Mouse (Mus musculus) limb, embryonic 13.5 days (tissue): ENCODE results near the gene Acad12. TPM values are rescaled to one million over a fixed set of nuclear protein-coding genes. Genes with fewer than 3 reads are reported as not detected.
A peak's percentile ranks its signal among the peaks of the same experiment; 100 is the strongest.

ENCODE experiments used
- ATAC-seq: fragments of 200-750 bp; cut with Nextera tagmentation; 2 replicates; pipeline ENCODE4 v1.8.0; 2017; ENCODE audit warnings: low read depth, moderate number of reproducible peaks, moderate TSS enrichment; ENCODE audit not compliant: low FRiP score
- H3K27ac ChIP-seq: fragments of 300-500 bp; sonication (generic); 2 replicates; pipeline ENCODE4 v1.5.1; 2015; ENCODE audit warnings: inconsistent platforms, mild to moderate bottlenecking, moderate library complexity
- H3K27me3 ChIP-seq: fragments of 300-500 bp; sonication (generic); 2 replicates; pipeline ENCODE4 v1.6.1; 2015; ENCODE audit warnings: mild to moderate bottlenecking, inconsistent platforms
- H3K36me3 ChIP-seq: fragments of 300-500 bp; sonication (generic); 2 replicates; pipeline ENCODE4 v1.6.1; 2015; ENCODE audit warnings: inconsistent platforms, mild to moderate bottlenecking, moderate library complexity
- H3K4me1 ChIP-seq: fragments of 300-500 bp; sonication (generic); 2 replicates; pipeline ENCODE4 v1.6.1; 2015; ENCODE audit warnings: inconsistent platforms
- H3K4me2 ChIP-seq: fragments of 300-500 bp; sonication (generic); replicated peaks from 2 replicates; pipeline ENCODE4 v1.6.1; 2015; ENCODE audit warnings: inconsistent platforms, mild to moderate bottlenecking, moderate library complexity
- H3K4me3 ChIP-seq: fragments of 300-500 bp; sonication (generic); 2 replicates; pipeline ENCODE4 v1.5.1; 2015; ENCODE audit warnings: moderate library complexity, mild to moderate bottlenecking, inconsistent platforms
- H3K9ac ChIP-seq: fragments of 300-500 bp; sonication (generic); 2 replicates; pipeline ENCODE4 v1.6.1; 2015; ENCODE audit warnings: mild to moderate bottlenecking, inconsistent platforms
- H3K9me3 ChIP-seq: fragments of 300-500 bp; sonication (generic); 2 replicates; pipeline ENCODE4 v1.6.1; 2016; ENCODE audit warnings: inconsistent platforms
- WGBS: fragments of 180-500 bp; shearing (Covaris S2); methylation state at CpG from one replicate; pipeline ENCODE4 v1.1.7; 2015; 5-methylcytosine and 5-hydroxymethylcytosine counted together
- polyA plus RNA-seq: library from polyadenylated mRNA; unstranded; fragments of >200 nt; fragmentation: Nextera tagmentation; extraction: Ambion mirVana; gene quantifications from 2 replicates; pipeline ENCODE4 v1.2.1, GENCODE M21; 2015

Acad12 gene
- polyA plus RNA-seq, 1 experiment from 2014 or later: 3.2 TPM

- 58% methylated on average over 11 of the region's 11 CpGs for WGBS
- H3K4me3 ChIP-seq: peak overlapping the region; percentile 82
- H3K4me1 ChIP-seq: peaks cover 32% of the 10 kb centered on the region
- no peaks in the 10 kb centered on the region; the same call in 1 of the 2 replicates for H3K36me3 ChIP-seq
- H3K27ac ChIP-seq: peak overlapping the region; percentile 92; the same call in 1 of the 2 replicates
- H3K27me3 ChIP-seq: no peaks in the 10 kb centered on the region
- peak overlapping the region; percentile 94 for H3K9ac ChIP-seq
- peak overlapping the region; percentile 89 for H3K4me2 ChIP-seq
- H3K9me3 ChIP-seq: no peaks in the 10 kb centered on the region
- ATAC-seq: no peak
Measured at GRCm38 (mm10) chr5:121592064-121592815, 26.5 kb downstream of the Acad12 start.

- 69% methylated on average over 11 of the region's 11 CpGs for WGBS
- H3K9ac ChIP-seq: peak overlapping the region; percentile 10; the same call in 1 of the 2 replicates
- H3K9me3 ChIP-seq: no peaks in the 10 kb centered on the region
- no peaks in the 10 kb centered on the region; the same call in 1 of the 2 replicates for H3K36me3 ChIP-seq
- no peak overlapping the region for H3K27ac ChIP-seq
- H3K27me3 ChIP-seq: no peaks in the 10 kb centered on the region
- H3K4me3 ChIP-seq: 0 out of 2 replicates have a peak overlapping the region, but pooled peaks have one; percentile 82
- no peak for ATAC-seq
- peak overlapping the region; percentile 89 for H3K4me2 ChIP-seq
- H3K4me1 ChIP-seq: peaks cover 34% of the 10 kb centered on the region
Measured at GRCm38 (mm10) chr5:121591417-121592063, 27.2 kb downstream of the Acad12 start.

- H3K4me2 ChIP-seq: no peak overlapping the region
- ATAC-seq: no peak
Measured at GRCm38 (mm10) chr5:121589928-121590327, 28.8 kb downstream of the Acad12 start.

GRCm38 (mm10) chr5:121586400-121587039, 32.2 kb downstream of the Acad12 start:
- no peak overlapping the region for H3K4me2 ChIP-seq
- no peaks in the 10 kb centered on the region for H3K9me3 ChIP-seq
- no peak for ATAC-seq
- H3K9ac ChIP-seq: 0 out of 2 replicates have a peak overlapping the region, but pooled peaks have one; percentile 19
- H3K27ac ChIP-seq: no peak overlapping the region
- WGBS: 60% methylated on average over 6 of the region's 6 CpGs
- no peak overlapping the region for H3K4me3 ChIP-seq
- H3K36me3 ChIP-seq: no peaks in the 10 kb centered on the region; the same call in 1 of the 2 replicates
- peaks cover 19% of the 10 kb centered on the region for H3K4me1 ChIP-seq
- no peaks in the 10 kb centered on the region for H3K27me3 ChIP-seq

More at GRCm38 (mm10) chr5:121589928-121590327, 28.8 kb downstream of the Acad12 start:
- no peaks in the 10 kb centered on the region; the same call in 1 of the 2 replicates for H3K36me3 ChIP-seq
- H3K9ac ChIP-seq: no peak overlapping the region
- H3K4me3 ChIP-seq: no peak overlapping the region
- H3K4me1 ChIP-seq: peaks cover 38% of the 10 kb centered on the region
- WGBS: 73% methylated on average over 6 of the region's 6 CpGs
- H3K27ac ChIP-seq: no peak overlapping the region
- H3K27me3 ChIP-seq: no peaks in the 10 kb centered on the region
- no peaks in the 10 kb centered on the region for H3K9me3 ChIP-seq

- no peak for ATAC-seq
- H3K27me3 ChIP-seq: no peaks in the 10 kb centered on the region
- H3K4me2 ChIP-seq: no peak overlapping the region
- H3K9ac ChIP-seq: no peak overlapping the region
- H3K27ac ChIP-seq: no peak overlapping the region
- peaks cover 15% of the 10 kb centered on the region for H3K4me1 ChIP-seq
- H3K4me3 ChIP-seq: no peak overlapping the region
- H3K9me3 ChIP-seq: no peaks in the 10 kb centered on the region
- H3K36me3 ChIP-seq: peaks cover 4% of the 10 kb centered on the region
- 91% methylated on average over 5 of the region's 5 CpGs for WGBS
Measured at GRCm38 (mm10) chr5:121585699-121586098, 33.0 kb downstream of the Acad12 start.

GRCm38 (mm10) chr5:121585005-121585404, 33.7 kb downstream of the Acad12 start:
- peaks cover 15% of the 10 kb centered on the region for H3K4me1 ChIP-seq

GRCm38 (mm10) chr5:121583765-121584501, 34.8 kb downstream of the Acad12 start:
- Histone ChIP-seq H3K9me3 (no peaks in the 10 kb centered on the region), H3K27me3 (no peaks in the 10 kb centered on the region), H3K9ac (no peak overlapping the region), H3K27ac (no peak overlapping the region; the same call in 1 of the 2 replicates), H3K4me1 (peaks cover 15% of the 10 kb centered on the region), H3K36me3 (peaks cover 22% of the 10 kb centered on the region), H3K4me3 (no peak overlapping the region), H3K4me2 (0 out of 2 replicates have a peak overlapping the region, but pooled peaks have one; percentile 3)
- 56% methylated on average over 12 of the region's 12 CpGs for WGBS
- 0 out of 2 replicates have a peak, but pooled peaks have one; percentile 36 for ATAC-seq

More at GRCm38 (mm10) chr5:121585005-121585404, 33.7 kb downstream of the Acad12 start:
- 94% methylated on average over 10 of the region's 10 CpGs for WGBS
- H3K27ac ChIP-seq: no peak overlapping the region
- H3K27me3 ChIP-seq: no peaks in the 10 kb centered on the region
- ATAC-seq: no peak
- no peak overlapping the region for H3K4me2 ChIP-seq
- H3K36me3 ChIP-seq: peaks cover 11% of the 10 kb centered on the region
- H3K4me3 ChIP-seq: no peak overlapping the region
- no peak overlapping the region for H3K9ac ChIP-seq
- H3K9me3 ChIP-seq: no peaks in the 10 kb centered on the region

- 87% methylated on average over 8 of the region's 8 CpGs for WGBS
- H3K9ac ChIP-seq: no peak overlapping the region
Measured at GRCm38 (mm10) chr5:121581945-121582344, 36.8 kb downstream of the Acad12 start.

GRCm38 (mm10) chr5:121576927-121577488, 41.7 kb downstream of the Acad12 start:
- Histone ChIP-seq H3K4me1 (no peaks in the 10 kb centered on the region), H3K4me2 (no peak overlapping the region), H3K9me3 (no peaks in the 10 kb centered on the region), H3K27ac (no peak overlapping the region), H3K27me3 (no peaks in the 10 kb centered on the region), H3K4me3 (no peak overlapping the region), H3K9ac (no peak overlapping the region), H3K36me3 (peaks cover 90% of the 10 kb centered on the region)
- WGBS: 81% methylated on average over 11 of the region's 11 CpGs
- no peak for ATAC-seq

More at GRCm38 (mm10) chr5:121581945-121582344, 36.8 kb downstream of the Acad12 start:
- ATAC-seq: no peak
- H3K27me3 ChIP-seq: no peaks in the 10 kb centered on the region
- no peak overlapping the region for H3K4me2 ChIP-seq
- H3K9me3 ChIP-seq: no peaks in the 10 kb centered on the region
- peaks cover 42% of the 10 kb centered on the region for H3K36me3 ChIP-seq
- H3K4me3 ChIP-seq: no peak overlapping the region
- no peak overlapping the region for H3K27ac ChIP-seq
- peaks cover 15% of the 10 kb centered on the region for H3K4me1 ChIP-seq

- no peaks in the 10 kb centered on the region for H3K27me3 ChIP-seq
- no peak overlapping the region for H3K27ac ChIP-seq
- no peak overlapping the region for H3K4me2 ChIP-seq
- H3K36me3 ChIP-seq: peaks cover 99% of the 10 kb centered on the region
- ATAC-seq: no peak
- no peak overlapping the region for H3K4me3 ChIP-seq
- WGBS: 93% methylated on average over 11 of the region's 11 CpGs
- no peak overlapping the region for H3K9ac ChIP-seq
- H3K9me3 ChIP-seq: no peaks in the 10 kb centered on the region
- no peaks in the 10 kb centered on the region for H3K4me1 ChIP-seq
Measured at GRCm38 (mm10) chr5:121575867-121576266, 42.9 kb downstream of the Acad12 start.

- no peak overlapping the region for H3K4me3 ChIP-seq
- no peaks in the 10 kb centered on the region for H3K27me3 ChIP-seq
- ATAC-seq: no peak
- no peak overlapping the region for H3K27ac ChIP-seq
- no peaks in the 10 kb centered on the region for H3K4me1 ChIP-seq
- no peaks in the 10 kb centered on the region for H3K9me3 ChIP-seq
- H3K9ac ChIP-seq: no peak overlapping the region
- H3K36me3 ChIP-seq: peaks cover 97% of the 10 kb centered on the region
- 93% methylated on average over 13 of the region's 13 CpGs for WGBS
- no peak overlapping the region for H3K4me2 ChIP-seq
Measured at GRCm38 (mm10) chr5:121574145-121574544, 44.6 kb downstream of the Acad12 start.
